Mouse (Mus musculus) heart, postnatal 0 days (tissue): ENCODE results near the gene Akr1b8. TPM values are rescaled to one million over a fixed set of nuclear protein-coding genes. Genes with fewer than 3 reads are reported as not detected.
"Not testable (repeated sequence)": the region's sequence is repeated elsewhere in the genome, so short reads cannot be mapped to it uniquely, and the experiment has no call there.

Source experiments
- ATAC-seq: fragments of 200-750 bp; cut with Nextera tagmentation; 2 replicates; pipeline ENCODE4 v1.8.0; 2017; ENCODE audit warnings: low read depth, moderate number of reproducible peaks, moderate library complexity; ENCODE audit not compliant: insufficient read depth
- DNase-seq: peaks from one replicate; pipeline ENCODE4 v3.0.0-alpha.2; 2016; ENCODE audit warnings: low spot score
- H3K27ac ChIP-seq: fragments of 300-500 bp; sonication (generic); 2 replicates; pipeline ENCODE4 v1.5.1; 2014; ENCODE audit warnings: low read depth, mild to moderate bottlenecking
- H3K27me3 ChIP-seq: fragments of 300-500 bp; sonication (generic); 2 replicates; pipeline ENCODE4 v1.6.1; 2014; ENCODE audit warnings: low read length, mixed read lengths; ENCODE audit not compliant: control insufficient read depth, insufficient read depth
- H3K36me3 ChIP-seq: fragments of 300-500 bp; sonication (generic); replicated peaks from 2 replicates; pipeline ENCODE4 v1.6.1; 2014; ENCODE audit warnings: low read length, mixed read lengths; ENCODE audit not compliant: control insufficient read depth, insufficient read depth
- H3K4me1 ChIP-seq: fragments of 300-500 bp; sonication (generic); 2 replicates; pipeline ENCODE4 v1.6.1; 2014; ENCODE audit warnings: antibody characterized with exemption; ENCODE audit not compliant: control insufficient read depth, insufficient read depth
- H3K4me2 ChIP-seq: fragments of 300-500 bp; sonication (generic); 2 replicates; pipeline ENCODE4 v1.6.1; 2014; ENCODE audit warnings: low read depth, mild to moderate bottlenecking, low read length, moderate library complexity
- H3K4me3 ChIP-seq: fragments of 300-500 bp; sonication (generic); 2 replicates; pipeline ENCODE4 v1.5.1; 2014; ENCODE audit warnings: low read depth, low read length
- H3K9ac ChIP-seq: fragments of 300-500 bp; sonication (generic); replicated peaks from 2 replicates; pipeline ENCODE4 v1.6.1; 2014; ENCODE audit warnings: low read depth, low read length, mixed read lengths
- H3K9me3 ChIP-seq: fragments of 300-500 bp; sonication (generic); replicated peaks from 2 replicates; pipeline ENCODE4 v1.6.1; 2016; ENCODE audit warnings: low read length; ENCODE audit not compliant: control insufficient read depth
- CTCF ChIP-seq: IDR thresholded peaks from 2 replicates; pipeline ENCODE4 v1.5.1; 2016; ENCODE audit warnings: antibody characterized with exemption, control low read depth, low read depth
- EP300 ChIP-seq: IDR thresholded peaks from 2 replicates; pipeline ENCODE4 v1.6.1; 2016; ENCODE audit warnings: antibody characterized with exemption, low read depth
- WGBS: fragments of 180-500 bp; shearing (Covaris S2); extraction: QIAGEN DNeasy Blood & Tissue Kit; methylation state at CpG from one replicate; pipeline ENCODE4 v1.1.7; 2014; 5-methylcytosine and 5-hydroxymethylcytosine counted together
- polyA plus RNA-seq: library from polyadenylated mRNA; unstranded; fragments of >200 nt; fragmentation: Nextera tagmentation; extraction: Ambion mirVana; gene quantifications from 2 replicates; pipeline ENCODE4 v1.2.1, GENCODE M21; 2015
- total RNA-seq: library from RNA; depleted of rRNA; stranded (reverse); fragments of >200 nt; gene quantifications from 2 replicates; pipeline ENCODE4 v1.2.3, GENCODE M21; 2014; ENCODE audit warnings: low replicate concordance

Akr1b8 gene
- total and polyA plus RNA-seq, 2 experiments from 2014 or later, result 1.3 to 8.5 TPM

DNA sequence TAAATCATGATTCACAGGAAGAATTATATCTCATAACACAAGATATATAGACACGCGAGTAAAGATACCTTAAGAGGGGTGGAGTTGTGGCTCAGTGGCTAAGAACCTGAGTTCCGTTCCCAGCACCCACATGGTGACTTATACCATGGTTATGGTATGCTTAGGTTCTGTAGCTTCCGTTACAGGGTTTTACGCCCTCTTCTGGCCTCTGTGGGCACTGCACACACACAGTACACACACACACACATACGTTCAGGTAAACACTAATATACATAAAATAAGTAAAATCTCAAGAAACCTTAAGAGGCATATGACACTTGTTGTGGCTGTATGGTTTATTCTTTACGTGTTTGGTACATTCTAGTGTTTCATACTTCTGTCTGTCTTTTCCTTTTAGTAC lies 31.8 kb upstream of the Akr1b8 start:
- Histone ChIP-seq H3K4me1 (0 out of 2 replicates have a peak, but pooled peaks cover 5% of the 10 kb centered on the region), H3K36me3 (no peaks in the 10 kb centered on the region), H3K4me3 (no peak overlapping the region), H3K9ac (no peak overlapping the region), H3K4me2 (no peak overlapping the region), H3K9me3 (no peaks in the 10 kb centered on the region), H3K27ac (no peak overlapping the region), H3K27me3 (no peaks in the 10 kb centered on the region)
- TF ChIP-seq EP300 (no peak), CTCF (no peak)
- no peak for ATAC-seq
- no peak for DNase-seq
- 92% methylated on average over 7 of the region's 7 CpGs for WGBS

DNA sequence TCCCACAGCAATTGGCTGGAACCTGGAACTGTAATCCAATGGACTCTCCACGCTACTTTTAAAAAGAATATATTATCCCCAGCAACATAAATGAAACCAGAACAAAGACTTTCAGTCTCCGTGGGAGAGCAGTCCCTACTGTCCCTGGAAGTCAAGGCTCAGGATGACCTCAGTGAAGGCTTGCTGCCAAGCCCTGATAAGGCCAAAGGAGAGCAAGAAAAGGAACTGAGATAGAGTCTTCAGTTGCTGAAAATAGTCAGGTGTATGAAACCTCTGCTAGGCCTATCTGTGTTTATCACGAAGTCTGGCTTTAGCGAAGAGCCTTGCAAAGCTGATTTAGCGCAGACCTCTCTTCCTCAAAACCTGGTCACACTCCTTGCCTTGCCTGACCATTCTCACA lies 22.5 kb upstream of the Akr1b8 start:
- TF ChIP-seq EP300 (no peak), CTCF (no peak)

DNA sequence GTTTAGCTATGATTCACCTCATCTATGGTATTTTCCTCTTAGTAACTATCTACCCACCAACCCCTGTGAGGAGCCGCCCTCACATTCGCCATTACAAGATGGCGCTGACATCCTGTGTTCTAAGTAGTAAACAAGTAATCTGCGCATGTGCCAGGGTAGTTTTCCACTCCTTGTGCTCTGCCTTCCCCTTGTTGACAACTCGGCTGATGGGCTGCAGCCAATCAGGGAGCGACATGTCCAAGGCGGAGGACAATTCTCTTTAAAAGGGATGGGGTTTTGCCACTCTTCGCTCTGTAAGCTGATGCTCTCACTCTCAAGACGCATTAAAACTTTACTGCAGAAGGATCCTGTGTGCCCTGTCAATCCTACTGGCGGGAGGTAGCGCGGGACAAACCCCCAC lies 22.1 kb upstream of the Akr1b8 start:
- not testable (repeated sequence) for H3K36me3 ChIP-seq, H3K4me3 ChIP-seq
- 80% methylated on average over 12 of the region's 12 CpGs for WGBS

More for the DNA sequence above, 22.5 kb upstream of the Akr1b8 start:
- Histone ChIP-seq H3K27me3 (no peaks in the 10 kb centered on the region), H3K27ac (no peak overlapping the region), H3K4me1 (peaks cover 8% of the 10 kb centered on the region; the same call in 1 of the 2 replicates), H3K4me3 (no peak overlapping the region), H3K4me2 (no peak overlapping the region), H3K9me3 (no peaks in the 10 kb centered on the region), H3K9ac (no peak overlapping the region), H3K36me3 (no peaks in the 10 kb centered on the region)
- DNase-seq, result no peak
- ATAC-seq, result no peak
- 27% methylated on average over 5 of the region's 5 CpGs for WGBS

DNA sequence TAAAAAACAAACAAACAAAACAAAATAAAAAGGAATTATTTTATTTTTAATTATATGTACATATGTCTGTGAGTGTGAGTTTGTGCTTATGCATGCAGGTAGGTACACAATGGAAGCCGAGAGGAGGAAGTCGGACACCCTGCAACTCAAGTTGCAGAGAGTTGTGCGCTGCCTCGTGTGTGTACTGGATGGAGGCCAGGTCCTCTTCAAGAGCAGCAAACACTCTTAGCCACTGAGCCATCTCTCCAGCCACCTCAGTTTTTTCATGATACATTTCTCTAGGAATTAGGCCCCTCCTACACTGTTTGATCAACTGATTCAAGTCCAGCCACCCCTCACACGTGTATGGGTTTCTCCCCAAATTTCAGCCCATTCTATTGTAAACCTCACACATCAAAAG lies 19.2 kb upstream of the Akr1b8 start:
- H3K9ac ChIP-seq, result no peak overlapping the region
- ATAC-seq (no peak), DNase-seq (no peak)
- H3K27ac ChIP-seq, result no peak overlapping the region
- H3K4me3 ChIP-seq, result no peak overlapping the region
- 62% methylated on average over 5 of the region's 5 CpGs for WGBS
- peaks cover 8% of the 10 kb centered on the region; the same call in 1 of the 2 replicates for H3K4me1 ChIP-seq
- H3K4me2 ChIP-seq, result no peak overlapping the region
- TF ChIP-seq EP300 (no peak), CTCF (no peak)
- H3K36me3 ChIP-seq, result no peaks in the 10 kb centered on the region
- H3K9me3 ChIP-seq, result no peaks in the 10 kb centered on the region
- no peaks in the 10 kb centered on the region for H3K27me3 ChIP-seq

More for the DNA sequence above, 22.1 kb upstream of the Akr1b8 start:
- not testable (repeated sequence) for H3K27ac ChIP-seq, ATAC-seq, H3K9ac ChIP-seq, H3K4me2 ChIP-seq, DNase-seq, H3K4me1 ChIP-seq, H3K27me3 ChIP-seq, H3K9me3 ChIP-seq

DNA sequence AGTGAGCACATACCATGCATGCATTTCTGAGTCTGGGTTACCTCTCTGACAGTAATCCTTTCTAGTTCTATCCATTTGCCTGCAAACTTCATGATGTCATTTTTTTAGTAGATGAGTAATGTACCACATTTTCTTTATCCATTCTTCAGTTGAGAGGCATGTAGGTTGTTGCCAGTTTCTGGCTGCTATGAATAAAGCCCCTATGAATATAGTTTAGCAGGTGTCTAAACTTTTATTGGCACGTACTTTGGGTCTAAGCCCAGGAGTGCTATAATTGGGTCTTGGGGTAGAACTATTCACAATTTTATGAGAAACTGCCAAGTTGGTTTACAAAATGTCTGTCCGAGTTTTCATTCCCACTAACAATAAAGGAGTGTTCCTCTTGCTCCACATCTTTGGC lies 16.1 kb upstream of the Akr1b8 start:
- no peak for ATAC-seq
- WGBS, result 66% methylated on average over 2 of the region's 2 CpGs
- H3K9ac ChIP-seq, result no peak overlapping the region
- H3K4me1 ChIP-seq, result peaks cover 3% of the 10 kb centered on the region; the same call in 1 of the 2 replicates
- no peaks in the 10 kb centered on the region for H3K27me3 ChIP-seq
- H3K27ac ChIP-seq, result no peak overlapping the region
- TF ChIP-seq CTCF (no peak), EP300 (no peak)
- H3K4me2 ChIP-seq, result no peak overlapping the region
- H3K4me3 ChIP-seq, result no peak overlapping the region
- no peaks in the 10 kb centered on the region for H3K36me3 ChIP-seq
- H3K9me3 ChIP-seq, result no peaks in the 10 kb centered on the region
- no peak for DNase-seq

DNA sequence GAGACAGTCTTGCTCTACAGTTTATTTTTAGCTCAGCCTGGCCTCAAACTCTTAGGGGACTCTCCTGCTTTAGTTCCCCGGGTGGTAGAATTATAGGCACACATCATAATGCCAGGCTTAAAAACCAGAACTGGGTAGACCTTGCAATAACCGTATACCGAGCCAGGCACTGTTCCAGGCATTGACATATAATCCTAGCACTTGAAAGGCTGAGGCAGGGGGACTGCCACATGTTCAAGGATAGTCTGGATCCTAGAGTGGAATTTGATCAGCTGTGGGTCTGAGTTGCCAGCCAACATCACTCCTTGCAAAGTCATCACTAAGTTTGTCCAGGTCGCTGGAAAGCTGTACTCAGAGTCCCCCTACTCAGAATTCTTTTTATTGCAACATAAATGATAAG lies 11.9 kb upstream of the Akr1b8 start:
- H3K9me3 ChIP-seq, result no peaks in the 10 kb centered on the region
- peaks cover 9% of the 10 kb centered on the region for H3K4me1 ChIP-seq
- no peak overlapping the region for H3K27ac ChIP-seq
- TF ChIP-seq EP300 (no peak), CTCF (no peak)
- DNase-seq (no peak), ATAC-seq (no peak)
- WGBS, result 49% methylated on average over 4 of the region's 4 CpGs
- H3K4me3 ChIP-seq, result no peak overlapping the region
- no peak overlapping the region for H3K4me2 ChIP-seq
- H3K9ac ChIP-seq, result no peak overlapping the region
- H3K27me3 ChIP-seq, result no peaks in the 10 kb centered on the region
- no peaks in the 10 kb centered on the region for H3K36me3 ChIP-seq
